Mouse (Mus musculus) C2C12 (cell line): ENCODE results near the gene Ptprm.

Experiments used
- CTCF ChIP-seq: IDR thresholded peaks from one replicate; pipeline ENCODE4 v1.5.1; 2011; ENCODE audit not compliant: control insufficient read depth, insufficient read depth, insufficient read length
- MYOD1 ChIP-seq: IDR thresholded peaks from one replicate; pipeline ENCODE4 v1.6.1; 2011; ENCODE audit warnings: low read depth; ENCODE audit not compliant: control insufficient read depth, insufficient read length
- USF1 ChIP-seq: IDR thresholded peaks from one replicate; pipeline ENCODE4 v1.6.1; 2011; ENCODE audit warnings: low read depth, mild to moderate bottlenecking, control low read depth, moderate library complexity

DNA sequence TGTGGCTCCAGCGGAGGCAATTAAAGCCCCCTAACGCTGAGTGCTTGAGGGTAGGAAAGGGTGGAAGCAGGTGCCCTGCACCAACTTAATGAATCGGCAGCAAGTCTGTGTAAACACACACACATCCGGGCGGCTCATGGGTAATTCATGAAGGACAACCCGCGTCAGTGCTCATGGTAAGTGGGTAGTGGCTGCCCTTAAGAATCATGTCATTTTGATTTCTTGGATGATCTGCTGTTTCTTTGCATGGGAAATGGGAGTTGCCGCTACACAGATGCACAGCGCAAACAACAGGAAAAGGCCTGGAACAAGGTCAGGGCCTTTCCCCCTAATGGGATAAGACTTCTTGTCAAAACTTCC lies 633.3 kb downstream of the Ptprm start:
- no peak for TF ChIP-seq CTCF
- no peak for TF ChIP-seq MYOD1
- TF ChIP-seq USF1 = no peak
